Mouse (Mus musculus) thymus, adult 2 months (tissue): Measurements from ENCODE around the gene Myl10. TPM values are rescaled to one million over a fixed set of nuclear protein-coding genes. Genes with fewer than 3 reads are reported as not detected.

Experiments used
- DNase-seq: peaks from one replicate; pipeline ENCODE4 v3.0.0; 2021
- H3K27ac ChIP-seq: fragments of 200-500 bp; 2 replicates; pipeline ENCODE4 v1.5.1; 2012; ENCODE audit warnings: low read length, control low read depth; ENCODE audit not compliant: control insufficient read depth, insufficient read depth
- H3K27me3 ChIP-seq: fragments of 200-500 bp; 2 replicates; pipeline ENCODE4 v1.6.1; 2012; ENCODE audit warnings: mild to moderate bottlenecking, low read length, moderate library complexity, mixed read lengths; ENCODE audit not compliant: control insufficient read depth, insufficient read depth
- H3K36me3 ChIP-seq: fragments of 200-500 bp; 2 replicates; pipeline ENCODE4 v1.6.1; 2012; ENCODE audit warnings: mild to moderate bottlenecking, low read length, moderate library complexity; ENCODE audit not compliant: control insufficient read depth, insufficient read depth
- H3K4me1 ChIP-seq: fragments of 200-500 bp; replicated peaks from 2 replicates; pipeline ENCODE4 v1.6.1; 2012; ENCODE audit warnings: low read length; ENCODE audit not compliant: control insufficient read depth, insufficient read depth
- H3K4me3 ChIP-seq: fragments of 200-500 bp; 2 replicates; pipeline ENCODE4 v1.5.1; 2012; ENCODE audit warnings: mild to moderate bottlenecking, low read length, control low read depth, moderate library complexity; ENCODE audit not compliant: control insufficient read depth, insufficient read depth
- CTCF ChIP-seq: fragments of 200-500 bp; IDR thresholded peaks from 2 replicates; pipeline ENCODE4 v1.5.1; 2012; ENCODE audit warnings: mild to moderate bottlenecking, control low read depth, low read length, moderate library complexity, borderline replicate concordance; ENCODE audit not compliant: control insufficient read depth, poor library complexity, insufficient read depth; ENCODE audit errors: extremely low read depth
- POLR2A ChIP-seq: fragments of 200-500 bp; IDR thresholded peaks from 2 replicates; pipeline ENCODE4 v1.6.1; 2012; ENCODE audit warnings: mild to moderate bottlenecking, low read length, control low read depth, moderate library complexity; ENCODE audit not compliant: control insufficient read depth, poor library complexity, insufficient read depth; ENCODE audit errors: extremely low read depth
- WGBS: fragments of 180-500 bp; shearing (Covaris S2); methylation state at CpG from one replicate; pipeline ENCODE4 v1.1.7; 2018; 5-methylcytosine and 5-hydroxymethylcytosine counted together
- polyA plus RNA-seq: library from polyadenylated mRNA; depleted of rRNA; stranded (reverse); fragments of >200 nt; gene quantifications from 2 replicates; pipeline ENCODE4 v1.2.3, GENCODE M21; 2012

Myl10 gene
- polyA plus RNA-seq, 1 experiment = 9.6 TPM

DNA sequence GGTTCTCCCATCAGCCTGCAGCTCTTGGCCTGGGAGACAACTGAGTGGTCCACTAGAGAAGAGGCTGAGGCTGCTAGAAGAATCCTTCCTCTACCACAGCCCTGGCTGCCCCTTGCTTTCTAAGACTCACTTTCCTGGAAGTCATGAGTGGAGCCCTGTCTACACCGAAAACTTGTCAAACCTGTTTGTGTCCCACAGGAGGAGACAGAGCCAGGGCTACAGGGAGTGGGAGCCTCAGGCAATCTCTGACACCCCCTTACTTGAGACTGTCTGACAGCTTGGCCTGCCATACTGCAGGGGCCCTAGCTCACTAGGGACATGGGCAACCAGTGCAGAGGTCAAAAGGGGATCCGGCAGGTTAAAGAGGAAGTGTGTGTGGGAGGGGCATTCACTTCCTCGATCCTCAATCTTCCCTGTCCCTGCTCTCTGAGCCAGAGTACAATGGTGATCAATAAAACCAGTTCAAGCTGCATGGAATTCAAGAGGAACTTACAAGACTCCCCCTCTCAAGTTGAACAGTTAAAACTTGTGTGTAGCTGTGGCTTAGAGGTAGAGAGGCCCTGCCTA, 9.3 kb downstream of the Myl10 start:
- no peak for TF ChIP-seq CTCF
- TF ChIP-seq POLR2A = no peak
- peaks cover 5% of the 10 kb centered on the region; the same call in 1 of the 2 replicates for H3K4me1 ChIP-seq
- H3K27ac ChIP-seq = no peak overlapping the region
- DNase-seq = no peak
- 52% methylated on average over 3 of the region's 3 CpGs for WGBS
- no peak overlapping the region for H3K4me3 ChIP-seq
- no peaks in the 10 kb centered on the region for H3K36me3 ChIP-seq
- H3K27me3 ChIP-seq = no peaks in the 10 kb centered on the region

DNA sequence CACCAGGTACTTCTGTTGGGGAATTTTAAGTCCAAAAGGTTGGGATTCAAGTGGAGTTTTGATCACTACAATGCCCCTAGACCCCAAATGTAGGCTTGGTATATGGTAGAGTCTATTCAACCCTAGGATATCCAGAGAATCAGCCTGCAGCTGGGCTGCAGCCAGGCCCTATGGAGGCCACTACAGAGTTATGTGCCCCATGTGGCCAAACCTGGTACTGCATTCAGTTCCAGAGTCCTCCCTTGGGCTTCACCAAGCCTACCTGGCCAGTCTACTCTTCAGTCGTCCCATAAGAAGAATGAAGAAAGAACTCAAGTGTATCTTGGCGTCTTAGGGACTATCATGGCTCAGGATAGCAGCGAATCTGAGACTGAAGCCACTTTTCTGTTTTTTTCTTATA, 10.8 kb downstream of the Myl10 start:
- Histone ChIP-seq H3K27me3 (no peaks in the 10 kb centered on the region), H3K4me3 (no peak overlapping the region), H3K4me1 (peaks cover 5% of the 10 kb centered on the region; the same call in 1 of the 2 replicates), H3K27ac (no peak overlapping the region), H3K36me3 (no peaks in the 10 kb centered on the region)
- WGBS = 60% methylated on average over 3 of the region's 3 CpGs
- peak; percentile 86 for DNase-seq
- TF ChIP-seq POLR2A (no peak), CTCF (peak; percentile 72; the same call in 1 of the 2 replicates)

DNA sequence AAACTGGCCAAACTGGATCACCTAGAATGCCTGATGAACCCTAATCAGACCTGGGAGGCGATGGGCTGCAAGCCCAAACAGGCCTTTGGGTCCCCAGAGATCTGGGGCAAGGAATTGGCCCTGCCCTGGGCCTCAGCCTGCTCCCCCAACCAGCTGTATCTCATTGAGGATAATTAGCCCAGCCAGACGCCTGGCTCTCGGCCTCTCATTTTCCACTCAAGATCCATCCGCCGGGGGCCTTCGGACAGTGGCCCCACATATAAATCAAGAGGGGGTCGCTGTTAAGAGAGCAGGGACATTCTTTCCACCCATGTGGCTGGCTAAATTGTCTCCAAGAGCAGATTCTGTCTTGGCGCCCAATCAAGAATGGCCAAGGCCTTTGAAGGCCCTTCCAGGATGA, 11.2 kb downstream of the Myl10 start:
- no peak for TF ChIP-seq POLR2A
- no peak for TF ChIP-seq CTCF
- WGBS = 84% methylated on average over 8 of the region's 8 CpGs
- H3K36me3 ChIP-seq = no peaks in the 10 kb centered on the region

DNA sequence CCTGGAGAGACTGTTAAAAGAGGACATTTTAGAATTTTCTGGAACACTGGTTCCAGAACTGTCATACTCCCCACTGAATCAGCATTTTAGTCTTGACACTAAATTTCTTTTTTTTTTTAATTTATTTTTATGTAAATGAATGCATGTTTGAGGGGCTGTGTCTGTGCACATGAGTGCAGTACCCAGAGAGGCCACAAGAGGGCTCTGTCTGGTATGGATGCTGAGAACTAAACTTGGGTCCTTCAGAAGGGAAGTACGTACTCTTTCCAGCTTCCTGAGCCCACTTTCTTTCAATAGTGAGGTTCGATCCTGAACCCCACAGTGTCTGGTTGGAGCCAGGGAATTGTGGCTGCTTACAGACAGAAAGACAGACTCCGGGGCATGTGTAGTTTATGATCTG, 12.6 kb downstream of the Myl10 start:
- peak; percentile 40 for DNase-seq
- Histone ChIP-seq H3K36me3 (no peaks in the 10 kb centered on the region), H3K27me3 (no peaks in the 10 kb centered on the region), H3K4me3 (no peak overlapping the region), H3K4me1 (peaks cover 5% of the 10 kb centered on the region; the same call in 1 of the 2 replicates), H3K27ac (no peak overlapping the region)
- 95% methylated on average over 3 of the region's 3 CpGs for WGBS
- TF ChIP-seq POLR2A (no peak), CTCF (no peak)

More for the DNA sequence above, 11.2 kb downstream of the Myl10 start:
- no peaks in the 10 kb centered on the region for H3K27me3 ChIP-seq
- H3K4me1 ChIP-seq = peaks cover 5% of the 10 kb centered on the region; the same call in 1 of the 2 replicates
- DNase-seq = no peak
- H3K27ac ChIP-seq = no peak overlapping the region
- no peak overlapping the region for H3K4me3 ChIP-seq

DNA sequence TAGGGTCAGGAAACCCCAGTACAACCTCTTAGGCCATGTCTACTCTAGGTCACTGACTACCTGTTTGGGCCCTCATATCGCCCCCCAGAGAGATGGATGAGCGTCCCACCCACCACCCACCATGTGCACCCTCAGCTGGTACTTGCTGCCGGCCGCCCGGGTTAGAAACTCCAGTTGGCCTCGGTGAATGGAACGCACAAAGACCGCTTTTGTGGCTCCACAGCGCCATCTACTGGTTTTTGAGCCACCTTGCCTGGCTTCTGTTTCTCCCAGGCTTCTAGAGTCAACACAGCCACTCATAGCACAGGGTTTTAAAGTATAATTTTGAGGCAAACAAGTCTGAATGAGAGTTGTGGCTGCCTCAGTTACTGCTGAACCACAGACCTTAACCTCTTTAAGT, 13.9 kb downstream of the Myl10 start:
- DNase-seq = peak; percentile 80
- H3K27ac ChIP-seq = no peak overlapping the region
- no peak overlapping the region for H3K4me3 ChIP-seq
- no peaks in the 10 kb centered on the region for H3K36me3 ChIP-seq
- WGBS = 2% methylated on average over 9 of the region's 9 CpGs
- TF ChIP-seq POLR2A (no peak), CTCF (peak; percentile 82)
- H3K27me3 ChIP-seq = no peaks in the 10 kb centered on the region
- peaks cover 5% of the 10 kb centered on the region; the same call in 1 of the 2 replicates for H3K4me1 ChIP-seq

DNA sequence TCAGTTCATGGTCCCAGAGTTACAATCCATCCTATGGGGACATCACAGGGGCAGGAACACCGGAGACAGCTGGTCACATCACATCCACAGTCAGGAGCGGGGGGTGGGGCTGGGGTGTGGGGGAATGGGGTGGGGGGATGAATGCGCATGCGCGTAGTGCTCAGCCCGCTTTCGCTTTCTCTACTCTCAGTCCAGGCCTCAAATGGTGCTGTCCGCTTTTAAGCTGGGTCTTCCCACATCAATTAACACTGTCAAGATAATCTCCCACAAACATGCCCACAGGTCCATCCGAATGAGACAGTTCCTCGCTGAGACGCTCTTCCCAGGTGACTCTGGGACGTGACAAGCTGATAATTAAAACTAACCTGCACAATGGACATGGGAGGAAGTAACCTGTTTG, 15.2 kb downstream of the Myl10 start:
- H3K4me1 ChIP-seq = no peaks in the 10 kb centered on the region
- TF ChIP-seq CTCF = no peak
- no peak for TF ChIP-seq POLR2A
- H3K36me3 ChIP-seq = no peaks in the 10 kb centered on the region

DNA sequence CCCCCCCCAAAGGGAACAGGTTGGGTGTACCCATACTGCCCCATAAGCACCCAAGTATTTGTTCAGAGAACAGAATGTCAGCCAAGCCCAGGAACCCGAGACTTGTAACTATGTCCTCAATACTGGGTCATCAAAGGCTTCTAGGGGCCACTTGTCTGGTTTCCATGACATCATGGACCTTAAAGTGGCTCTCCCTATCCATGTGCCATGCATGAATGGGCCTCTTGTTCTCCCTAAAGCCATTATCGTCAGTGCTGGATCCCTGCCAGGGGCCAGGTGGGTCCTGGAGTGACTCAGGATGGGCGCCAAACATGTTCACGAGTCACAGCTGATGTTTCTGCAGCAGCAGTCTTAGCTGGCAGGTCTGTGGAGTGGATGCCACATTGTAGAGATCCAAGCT, 17.8 kb downstream of the Myl10 start:
- 88% methylated on average over 4 of the region's 4 CpGs for whole genome bisulfite sequencing
- Histone ChIP-seq H3K36me3 (no peaks in the 10 kb centered on the region), H3K4me1 (no peaks in the 10 kb centered on the region), H3K4me3 (no peak overlapping the region), H3K27ac (no peak overlapping the region), H3K27me3 (no peaks in the 10 kb centered on the region)
- TF ChIP-seq POLR2A = no peak
- DNase-seq = no peak

More for the DNA sequence above, 15.2 kb downstream of the Myl10 start:
- Histone ChIP-seq H3K27ac (peak overlapping the region; percentile 51; the same call in 1 of the 2 replicates), H3K4me3 (peak overlapping the region; percentile 40), H3K27me3 (no peaks in the 10 kb centered on the region)
- no peak for DNase-seq
- 65% methylated on average over 12 of the region's 12 CpGs for WGBS
